Mouse (Mus musculus): ENCODE measurements around the gene Tmem198.

- TF ChIP-seq CTCF (IDR thresholded peaks at IDR 0.05), result no peak
- no peak for TF ChIP-seq EP300 (IDR thresholded peaks at IDR 0.05)
These were observed 30.4 kb upstream of the Tmem198 start for GRCm38 (mm10) chr1:75448937-75449336.
